Mouse (Mus musculus) bone marrow, adult 2 months (tissue): ENCODE measurements around the gene Zfp523. TPM values are rescaled to one million over a fixed set of nuclear protein-coding genes. Genes with fewer than 3 reads are reported as not detected.

Experiments
- H3K27ac ChIP-seq: fragments of 200-500 bp; 2 replicates; pipeline ENCODE4 v1.5.1; 2012; ENCODE audit warnings: low read depth, mild to moderate bottlenecking, control low read depth, inconsistent platforms, low read length; ENCODE audit not compliant: control insufficient read depth, poor library complexity, insufficient read depth
- H3K4me1 ChIP-seq: fragments of 200-500 bp; 2 replicates; pipeline ENCODE4 v1.6.1; 2011; ENCODE audit warnings: low read length; ENCODE audit not compliant: control insufficient read depth, insufficient read depth
- H3K4me3 ChIP-seq: fragments of 200-500 bp; replicated peaks from 2 replicates; pipeline ENCODE3; 2011; ENCODE audit warnings: mild to moderate bottlenecking, low read depth, low read length, control low read depth; ENCODE audit not compliant: control insufficient read depth
- CTCF ChIP-seq: fragments of 200-500 bp; IDR thresholded peaks from 2 replicates; pipeline ENCODE4 v1.5.1; 2011; ENCODE audit warnings: low read length, control low read depth; ENCODE audit not compliant: control insufficient read depth, insufficient read depth
- POLR2A ChIP-seq: fragments of 200-500 bp; IDR thresholded peaks from 2 replicates; pipeline ENCODE4 v1.6.1; 2011; ENCODE audit warnings: low read depth, mild to moderate bottlenecking, control low read depth, low read length, borderline replicate concordance; ENCODE audit not compliant: control insufficient read depth
- WGBS: fragments of 180-500 bp; shearing (Covaris S2); methylation state at CpG from one replicate; pipeline ENCODE4 v1.1.7; 2018; 5-methylcytosine and 5-hydroxymethylcytosine counted together
- polyA plus RNA-seq: library from polyadenylated mRNA; stranded (reverse); fragments of >200 nt; gene quantifications from 2 replicates; pipeline ENCODE4 v1.2.4, GENCODE M21; 2011; ENCODE audit warnings: low replicate concordance; ENCODE audit not compliant: missing spikeins, insufficient read depth, insufficient read length

Zfp523 gene
- 4.3 and 11.8 TPM in 2 replicates for polyA plus RNA-seq

DNA sequence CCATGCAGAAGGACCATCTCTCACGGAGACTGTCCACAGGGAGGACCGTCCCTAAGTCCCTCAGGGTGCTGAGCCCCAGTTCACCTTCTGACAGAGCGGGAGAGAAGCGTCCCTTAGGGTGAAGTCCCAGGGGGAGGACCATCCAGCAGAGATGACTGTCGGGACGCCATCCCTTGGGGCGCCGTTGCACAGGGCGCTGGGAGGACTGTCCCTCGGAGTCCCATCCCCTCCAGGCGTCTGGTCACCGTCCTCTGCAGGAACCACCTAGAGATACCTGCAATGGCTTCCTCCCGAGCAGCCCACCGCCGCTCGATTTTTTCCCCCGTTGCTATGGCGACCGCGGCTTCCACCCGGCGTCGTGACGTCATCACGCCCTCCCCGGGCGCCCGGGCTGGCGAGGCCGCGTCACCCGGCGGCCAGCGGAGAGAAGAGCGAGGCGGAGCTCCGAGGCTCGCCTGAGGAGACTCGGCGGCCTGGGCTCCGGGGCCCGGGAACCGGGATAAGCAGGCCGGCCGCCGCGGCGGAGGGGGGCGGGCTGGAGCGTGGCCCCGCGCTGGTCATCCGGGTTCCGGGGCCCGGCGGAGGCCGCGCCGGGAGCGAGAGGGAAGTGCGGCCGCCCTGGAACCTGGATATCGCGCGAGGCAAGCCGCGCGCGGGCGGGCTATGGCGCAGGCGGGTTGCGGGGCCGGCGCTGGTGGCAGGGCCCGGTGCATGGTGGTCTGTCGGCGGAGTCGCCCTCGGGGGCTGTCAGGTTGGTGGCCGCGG, at the start of gene Zfp523:
Gene Zfp523, plus strand, starts transcription at position 355 of the 765 bp plus-strand sequence.
- TF ChIP-seq POLR2A (no peak), CTCF (no peak)
- Histone ChIP-seq H3K4me1 (peaks cover 3% of the 10 kb centered on the region; the same call in 1 of the 2 replicates), H3K4me3 (peak within 1 kb of the TSS; percentile 78), H3K27ac (peak within 1 kb of the TSS; percentile 84)
- under 1% methylated on average over 82 of the region's 82 CpGs for WGBS

DNA sequence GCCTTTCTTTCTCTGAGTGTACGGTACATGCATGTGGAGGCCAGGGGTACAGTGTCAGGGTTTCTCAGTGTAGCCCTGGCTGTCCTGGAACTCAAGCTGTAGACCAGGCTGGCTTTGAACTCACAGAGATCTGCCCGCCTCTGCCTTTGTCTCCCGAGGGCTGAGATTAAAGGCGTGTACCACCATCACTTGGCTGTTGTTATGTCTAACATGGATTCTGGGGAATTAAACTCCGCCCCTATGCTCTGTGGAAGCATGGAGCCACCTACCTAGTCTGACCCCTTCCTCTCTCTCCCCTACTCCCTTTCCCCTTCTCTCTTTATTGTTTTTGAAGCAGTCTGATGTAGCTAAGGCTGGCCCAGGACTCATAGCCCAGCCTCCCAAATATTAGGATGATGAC, 47.1 kb upstream of the Zfp523 start:
- no peak for TF ChIP-seq POLR2A
- no peak for TF ChIP-seq CTCF
- Histone ChIP-seq H3K27ac (no peak overlapping the region), H3K4me1 (no peaks in the 10 kb centered on the region; the same call in 1 of the 2 replicates), H3K4me3 (no peak overlapping the region)
- WGBS = 81% methylated on average over 5 of the region's 5 CpGs

DNA sequence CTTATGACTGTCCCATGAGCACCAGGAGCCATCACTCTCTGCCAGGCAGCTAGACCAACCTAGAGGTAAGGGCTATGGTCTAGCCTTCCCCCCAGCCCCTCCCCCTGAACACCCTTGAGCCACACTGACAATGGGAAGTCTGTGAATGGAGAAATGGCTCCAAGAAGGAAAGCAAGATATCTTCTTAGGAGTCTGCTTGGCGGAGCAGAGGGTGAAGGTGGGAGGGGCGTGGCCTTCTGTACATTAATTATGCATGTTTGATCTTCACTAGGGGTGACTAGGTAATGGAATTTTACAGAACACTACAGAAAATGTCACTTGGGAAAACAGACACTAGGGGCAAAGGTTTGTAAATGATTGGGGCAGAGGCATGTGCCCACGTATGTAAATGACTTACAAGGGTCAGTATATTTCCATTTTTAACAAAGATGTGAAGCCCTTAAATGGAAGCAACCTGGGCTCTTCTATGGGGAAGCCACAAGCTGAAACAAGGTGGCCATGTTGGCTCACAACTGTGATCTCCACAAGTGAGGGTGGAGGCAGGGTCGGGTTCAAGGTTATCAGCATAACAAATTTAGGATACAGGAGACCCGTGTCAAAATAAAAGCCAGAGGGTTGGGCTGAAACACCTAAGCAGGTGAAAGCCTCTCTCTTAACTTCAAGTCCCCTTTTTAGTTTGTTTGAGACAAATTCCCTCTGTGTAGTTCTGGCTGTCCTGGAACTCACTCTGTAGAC, 46.4 kb upstream of the Zfp523 start:
- Histone ChIP-seq H3K4me3 (no peak overlapping the region), H3K4me1 (no peaks in the 10 kb centered on the region; the same call in 1 of the 2 replicates), H3K27ac (no peak overlapping the region)
- TF ChIP-seq CTCF = no peak
- no peak for TF ChIP-seq POLR2A
- 61% methylated on average over 5 of the region's 5 CpGs for WGBS

DNA sequence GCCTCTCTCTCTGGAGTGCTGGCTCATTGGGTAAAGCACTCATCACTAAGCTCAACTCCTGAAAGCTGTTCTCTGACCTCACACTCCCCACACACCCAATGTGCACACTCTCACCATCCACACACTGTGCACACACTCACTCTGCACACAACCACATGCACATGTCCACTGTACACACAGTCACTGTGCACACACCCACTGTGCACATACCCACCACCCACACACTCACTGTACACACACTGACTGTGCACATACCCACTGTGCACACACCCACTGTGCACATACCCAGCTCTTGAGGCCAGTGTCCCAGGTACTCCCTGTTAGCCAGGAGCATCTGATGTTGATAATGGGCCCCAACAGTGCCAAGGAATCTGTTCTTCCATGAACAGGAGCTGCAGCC, 45.8 kb upstream of the Zfp523 start:
- no peak overlapping the region for H3K27ac ChIP-seq
- H3K4me1 ChIP-seq = no peaks in the 10 kb centered on the region; the same call in 1 of the 2 replicates
- no peak overlapping the region for H3K4me3 ChIP-seq
- no peak for TF ChIP-seq POLR2A
- no peak for TF ChIP-seq CTCF

DNA sequence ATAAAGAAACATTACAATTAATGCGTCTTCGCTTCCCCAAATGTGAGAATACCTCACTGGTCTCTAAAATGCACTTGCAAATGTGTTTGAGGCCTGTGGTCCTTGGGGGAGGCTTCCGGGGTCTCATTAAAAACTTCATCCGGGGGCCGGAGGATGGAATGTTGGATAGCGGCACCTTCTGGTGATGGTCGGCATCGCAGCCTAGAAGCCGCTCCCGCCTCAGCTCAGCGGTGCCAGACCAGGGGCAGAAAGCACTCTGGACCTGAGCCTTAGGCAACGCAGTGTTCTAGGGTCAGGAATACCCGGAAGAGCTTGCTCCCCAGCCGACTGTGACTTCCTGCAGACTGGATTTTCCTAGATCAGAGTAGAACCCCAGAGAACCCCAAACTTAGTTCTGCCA, 43.7 kb upstream of the Zfp523 start:
- TF ChIP-seq POLR2A (no peak), CTCF (peak; percentile 66)
- Histone ChIP-seq H3K4me3 (no peak overlapping the region), H3K4me1 (no peaks in the 10 kb centered on the region; the same call in 1 of the 2 replicates), H3K27ac (no peak overlapping the region)
- 1% methylated on average over 14 of the region's 14 CpGs for WGBS

DNA sequence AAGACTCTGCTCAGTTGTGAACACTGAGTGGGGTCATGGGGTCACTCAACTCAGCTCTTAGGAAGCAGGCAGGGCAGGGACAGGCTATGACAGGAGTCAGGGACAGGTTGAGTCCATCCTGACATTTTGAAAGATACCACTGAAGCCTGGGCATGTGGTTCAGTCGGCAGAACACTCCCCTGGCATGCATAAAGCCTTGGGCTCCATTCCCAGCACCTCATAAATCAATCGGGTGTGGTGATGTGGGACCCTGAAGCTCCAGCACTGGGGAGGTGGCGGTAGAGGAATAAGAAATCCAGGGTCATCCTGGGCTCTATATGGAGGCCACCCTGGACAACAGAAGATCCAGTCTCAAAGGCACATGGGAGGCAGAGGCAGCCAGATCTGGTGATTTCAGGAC, 41.4 kb upstream of the Zfp523 start:
- no peak overlapping the region for H3K4me3 ChIP-seq
- H3K27ac ChIP-seq = no peak overlapping the region
- 67% methylated on average over 3 of the region's 3 CpGs for WGBS
- no peaks in the 10 kb centered on the region; the same call in 1 of the 2 replicates for H3K4me1 ChIP-seq
- TF ChIP-seq CTCF (no peak), POLR2A (no peak)

DNA sequence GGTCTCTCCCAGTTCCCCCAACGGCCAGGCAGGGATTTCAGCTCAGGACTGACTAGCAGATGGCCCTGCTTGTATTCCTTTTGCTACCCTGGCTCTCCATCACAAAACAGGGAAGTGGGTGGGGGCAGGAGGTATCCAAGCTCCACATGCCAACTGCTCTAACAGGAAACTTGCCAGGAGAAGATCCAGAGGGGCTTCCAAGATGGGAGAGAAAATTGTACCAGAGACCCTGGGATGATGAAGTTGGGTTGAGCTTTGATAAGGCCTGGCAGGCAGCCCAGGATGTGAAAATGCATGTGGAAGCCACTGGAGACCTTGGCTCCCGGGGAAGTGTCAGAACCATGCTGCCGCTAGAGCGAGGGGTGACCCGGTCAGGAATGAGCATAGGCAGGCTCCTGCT, 40.7 kb upstream of the Zfp523 start:
- Histone ChIP-seq H3K4me1 (no peaks in the 10 kb centered on the region), H3K27ac (no peak overlapping the region), H3K4me3 (no peak overlapping the region)
- TF ChIP-seq POLR2A (no peak), CTCF (no peak)
- WGBS = 65% methylated on average over 5 of the region's 5 CpGs

DNA sequence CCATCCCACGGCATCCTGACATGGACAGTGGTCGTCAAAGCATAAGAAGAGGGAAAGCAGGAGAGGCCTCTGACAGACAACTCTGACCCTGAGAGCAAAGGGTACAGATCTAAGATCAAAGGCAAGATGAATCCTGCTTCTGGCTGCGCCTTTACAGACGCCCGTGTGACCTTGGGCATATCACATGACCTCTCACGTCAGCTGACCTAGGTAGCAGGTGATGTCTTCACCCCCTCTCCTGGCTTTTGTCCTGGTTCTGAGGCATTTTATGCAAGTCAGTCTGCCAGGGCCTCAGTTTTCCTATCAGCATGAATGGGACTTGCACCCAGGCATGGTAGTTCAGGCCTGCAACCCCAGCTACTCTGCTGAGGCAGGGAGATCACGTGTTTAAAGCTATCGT, 38.9 kb upstream of the Zfp523 start:
- 81% methylated on average over 8 of the region's 8 CpGs for WGBS
- H3K4me3 ChIP-seq = no peak overlapping the region
- no peak for TF ChIP-seq POLR2A
- TF ChIP-seq CTCF = no peak
- H3K4me1 ChIP-seq = no peaks in the 10 kb centered on the region
- no peak overlapping the region for H3K27ac ChIP-seq

DNA sequence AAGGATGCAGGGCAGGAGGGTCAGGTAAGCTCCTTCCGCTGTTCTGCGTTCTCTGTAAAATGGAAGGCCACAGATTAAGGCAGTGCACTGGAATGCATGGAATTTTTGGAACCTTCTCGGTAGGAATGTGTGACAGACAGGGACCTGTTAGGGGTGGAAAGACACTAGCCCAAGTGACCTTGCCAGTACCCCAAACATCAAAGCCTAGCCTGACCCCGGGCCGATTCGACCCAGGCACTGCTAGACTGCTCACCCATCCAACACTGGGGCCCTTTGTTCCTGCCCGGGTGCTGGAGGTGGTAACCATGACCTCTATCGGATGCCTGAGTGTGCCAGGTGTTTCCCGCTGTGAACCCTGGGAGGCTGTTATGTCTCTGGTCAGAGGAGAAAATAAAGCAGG, 38.2 kb upstream of the Zfp523 start:
- WGBS = 79% methylated on average over 9 of the region's 9 CpGs
- TF ChIP-seq POLR2A = no peak
- Histone ChIP-seq H3K4me3 (no peak overlapping the region), H3K4me1 (no peaks in the 10 kb centered on the region), H3K27ac (no peak overlapping the region)
